Mouse (Mus musculus) spleen, adult 2 months (tissue): ENCODE data around the gene Flt3l.

Source experiments
- CTCF ChIP-seq: fragments of 200-500 bp; IDR thresholded peaks from 2 replicates; pipeline ENCODE4 v1.5.1; 2011; ENCODE audit warnings: mild to moderate bottlenecking, inconsistent platforms; ENCODE audit not compliant: insufficient read depth, insufficient read length, insufficient replicate concordance; ENCODE audit errors: extremely low read depth
- POLR2A ChIP-seq: fragments of 200-500 bp; IDR thresholded peaks from 2 replicates; pipeline ENCODE4 v1.6.1; 2011; ENCODE audit warnings: low read depth, low read length, inconsistent platforms

DNA sequence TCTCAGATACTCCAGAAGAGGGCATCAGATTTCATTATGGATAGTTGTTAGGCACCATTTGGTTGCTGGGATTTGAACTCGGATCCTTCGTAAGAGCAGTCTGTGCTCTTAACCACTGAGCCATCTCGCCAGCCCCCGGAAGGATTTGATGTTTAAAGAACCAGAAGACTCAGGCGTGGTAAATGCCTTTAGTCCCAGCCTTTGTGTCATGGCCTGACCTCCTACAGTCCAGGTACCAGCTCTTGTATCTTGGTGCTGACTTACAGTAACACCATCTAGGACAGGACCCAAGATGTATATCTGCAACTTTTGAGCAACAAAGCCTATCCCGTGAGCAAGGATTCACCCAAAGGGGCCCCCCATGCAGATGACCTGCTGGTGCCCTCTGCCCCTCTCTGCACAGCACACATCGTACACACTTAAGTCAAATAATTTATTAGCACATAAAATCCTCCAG is 11.1 kb downstream of the Flt3l start:
- TF ChIP-seq CTCF (no peak), POLR2A (no peak)
